In the genomic region with DNA sequence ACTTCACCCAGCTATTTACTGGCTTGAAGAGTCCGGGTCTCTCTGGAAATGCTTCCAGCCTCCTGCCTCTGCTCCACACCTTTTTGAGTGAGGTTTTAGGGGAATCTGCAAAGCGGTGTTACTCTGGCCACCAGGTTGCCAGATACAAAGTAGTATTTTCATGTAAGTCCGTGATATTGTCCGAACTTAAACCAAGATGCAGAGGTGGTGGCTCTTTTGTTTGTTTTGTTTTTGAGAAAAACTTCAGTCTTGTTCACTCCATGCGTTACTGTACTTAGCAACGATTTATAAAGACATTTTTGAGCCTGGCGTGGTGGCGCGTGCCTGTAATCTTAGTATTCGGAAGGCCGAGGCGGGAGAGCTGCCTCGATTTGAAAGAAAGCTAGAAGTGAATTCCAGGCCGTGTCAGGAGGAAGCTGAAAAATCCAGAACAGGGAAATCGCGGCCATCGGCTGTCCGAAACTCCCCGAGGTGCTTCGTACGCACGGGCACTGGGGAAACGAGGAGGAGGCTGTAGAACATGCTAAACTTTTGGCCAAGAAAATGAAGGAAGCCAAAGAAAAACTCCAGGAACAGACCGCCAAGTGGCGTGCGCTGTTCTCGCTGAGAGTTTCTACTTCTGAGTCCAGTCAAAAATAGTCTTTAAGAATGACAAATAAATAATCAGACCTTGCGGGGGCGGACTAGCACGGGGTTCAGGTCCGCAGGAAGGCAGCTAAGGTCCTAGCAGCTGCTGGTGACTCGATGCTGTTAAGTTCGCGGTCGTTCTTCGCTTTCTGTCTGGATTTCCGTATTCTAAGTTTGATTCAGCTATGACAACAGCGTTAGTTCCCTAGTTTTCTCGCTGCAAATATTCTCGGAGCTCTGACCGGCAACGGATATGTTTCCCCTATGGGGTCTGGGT, we compare ENCODE assay signal across 8 mouse cellular contexts. TPM values are rescaled to one million over a fixed set of nuclear protein-coding genes. Genes with fewer than 3 reads are reported as not detected.
DNase-seq lines count a peak whose midpoint lies in the region; ATAC-seq and TF ChIP-seq lines count a peak whose summit lies in the region.

No protein-coding gene starts in this region.

- peak overlapping the region; percentile 73 for H3K4me3 ChIP-seq in cerebellum, adult 2 months (replicated peaks; ENCODE audit: insufficient read depth, low read depth, low read length)
- peak overlapping the region; percentile 72 for H3K4me3 ChIP-seq in G1E (ENCODE audit: low read depth, low read length)
- H3K4me3 ChIP-seq in embryonic facial prominence, embryonic 13.5 days = peak overlapping the region; percentile 51
- peak overlapping the region; percentile 40 for H3K4me3 ChIP-seq in hindbrain, embryonic 12.5 days
- H3K4me3 ChIP-seq in liver, embryonic 14.5 days (ENCODE audit: insufficient read depth in 1 of 2, low read depth in 2 of 2, low read length in 2 of 2) = peak overlapping the region; percentile 62 to 68

- H3K4me1 ChIP-seq in cerebellum, adult 2 months (ENCODE audit: control insufficient read depth, insufficient read depth, low read length) = no peaks in the 10 kb centered on the region; the same call in 1 of the 2 replicates
- peaks cover 60% of the 10 kb centered on the region for H3K4me1 ChIP-seq in G1E (ENCODE audit: insufficient read depth, low read depth, low read length)
- peaks cover 23% of the 10 kb centered on the region for H3K4me1 ChIP-seq in embryonic facial prominence, embryonic 13.5 days
- H3K4me1 ChIP-seq in hindbrain, embryonic 12.5 days = peaks cover 8% of the 10 kb centered on the region
- H3K4me1 ChIP-seq in liver, embryonic 14.5 days (replicated peaks; ENCODE audit: control insufficient read depth in 2 of 2, insufficient read depth in 2 of 2, low read length in 1 of 2) = peaks cover 7 to 9% of the 10 kb centered on the region in 2 experiments

- no peaks in the 10 kb centered on the region for H3K36me3 ChIP-seq in G1E (replicated peaks)
- H3K36me3 ChIP-seq in embryonic facial prominence, embryonic 13.5 days = no peaks in the 10 kb centered on the region
- no peaks in the 10 kb centered on the region for H3K36me3 ChIP-seq in hindbrain, embryonic 12.5 days
- no peaks in the 10 kb centered on the region for H3K36me3 ChIP-seq in liver, embryonic 14.5 days (replicated peaks; ENCODE audit: control insufficient read depth, insufficient read depth, low read depth)

- no peak overlapping the region for H3K27ac ChIP-seq in cerebellum, adult 2 months (ENCODE audit: insufficient read depth, low read length)
- peak overlapping the region; percentile 56 for H3K27ac ChIP-seq in embryonic facial prominence, embryonic 13.5 days
- no peak overlapping the region for H3K27ac ChIP-seq in hindbrain, embryonic 12.5 days
- peak overlapping the region; percentile 53 for H3K27ac ChIP-seq in liver, embryonic 14.5 days

- peak; percentile 38 for ATAC-seq in G1E (ENCODE audit: extremely low read depth, insufficient number of reproducible peaks, low FRiP score, poor library complexity, severe bottlenecking)
- no peak for ATAC-seq in embryonic facial prominence, embryonic 13.5 days (ENCODE audit: insufficient number of reproducible peaks, insufficient read depth, low FRiP score, low TSS enrichment, low read depth)
- no peak for ATAC-seq in hindbrain, embryonic 12.5 days (ENCODE audit: low FRiP score)
- peak; percentile 59 for ATAC-seq in liver, embryonic 14.5 days (ENCODE audit: insufficient read depth)

- WGBS in cerebellum, adult 2 months = 5% methylated on average over 42 of the region's 42 CpGs
- WGBS in embryonic facial prominence, embryonic 13.5 days = 1% methylated on average over 42 of the region's 42 CpGs
- WGBS in hindbrain, embryonic 12.5 days = under 1% methylated on average over 42 of the region's 42 CpGs
- WGBS in liver, embryonic 14.5 days (ENCODE audit: insufficient replicate concordance) = under 1% methylated on average over 42 of the region's 42 CpGs

- peak; percentile 25 to 40 for DNase-seq in cerebellum, adult 2 months
- DNase-seq in cerebellum, adult 11-12 months = no peak
- peak; percentile 63 for DNase-seq in G1E (ENCODE audit: low spot score)
- peak in 1 of 3 experiments; percentile 28 for DNase-seq in liver, embryonic 14.5 days (ENCODE audit: low read depth in 3 of 3, low spot score in 3 of 3)
- peak; percentile 63 for DNase-seq in naive thymus-derived CD4-positive, alpha-beta T cell, adult 2 months (ENCODE audit: low read depth)
- DNase-seq in retina, embryonic 14.5 days (ENCODE audit: low spot score) = no peak

- no peak for TF ChIP-seq EP300 in liver, embryonic 14.5 days (IDR thresholded peaks at IDR 0.05; ENCODE audit: low read depth)

- peak overlapping the region; percentile 67 for H3K4me2 ChIP-seq in embryonic facial prominence, embryonic 13.5 days
- H3K4me2 ChIP-seq in hindbrain, embryonic 12.5 days (replicated peaks) = peak overlapping the region; percentile 58
- H3K4me2 ChIP-seq in liver, embryonic 14.5 days (ENCODE audit: low read depth) = peak overlapping the region; percentile 99

- TF ChIP-seq CTCF in cerebellum, adult 2 months (IDR thresholded peaks at IDR 0.05; ENCODE audit: borderline replicate concordance, insufficient read depth, low read depth, low read length) = no peak
- no peak for TF ChIP-seq CTCF in G1E (IDR thresholded peaks at IDR 0.05; ENCODE audit: low read depth, low read length)
- no peak for TF ChIP-seq CTCF in liver, embryonic 14.5 days (IDR thresholded peaks at IDR 0.05; ENCODE audit: low read depth)

- H3K27me3 ChIP-seq in cerebellum, adult 2 months (ENCODE audit: control insufficient read depth, insufficient read depth, low read length) = no peaks in the 10 kb centered on the region
- peaks cover 12% of the 10 kb centered on the region for H3K27me3 ChIP-seq in G1E (ENCODE audit: insufficient read depth, low read length)
- peaks cover 16% of the 10 kb centered on the region for H3K27me3 ChIP-seq in embryonic facial prominence, embryonic 13.5 days
- peaks cover 29% of the 10 kb centered on the region for H3K27me3 ChIP-seq in hindbrain, embryonic 12.5 days
- H3K27me3 ChIP-seq in liver, embryonic 14.5 days (ENCODE audit: control insufficient read depth, insufficient read depth, low read length) = peaks cover 6% of the 10 kb centered on the region

- no peaks in the 10 kb centered on the region for H3K9me3 ChIP-seq in G1E (replicated peaks)
- no peaks in the 10 kb centered on the region for H3K9me3 ChIP-seq in embryonic facial prominence, embryonic 13.5 days
- H3K9me3 ChIP-seq in hindbrain, embryonic 12.5 days (replicated peaks) = no peaks in the 10 kb centered on the region
- no peaks in the 10 kb centered on the region for H3K9me3 ChIP-seq in liver, embryonic 14.5 days (ENCODE audit: control insufficient read depth, low read length)

- TF ChIP-seq POLR2A in cerebellum, adult 2 months (IDR thresholded peaks at IDR 0.05; ENCODE audit: borderline replicate concordance, insufficient read depth, low read length) = no peak

- peak overlapping the region; percentile 71 for H3K9ac ChIP-seq in embryonic facial prominence, embryonic 13.5 days
- H3K9ac ChIP-seq in hindbrain, embryonic 12.5 days = peak overlapping the region; percentile 51
- peak overlapping the region; percentile 75 for H3K9ac ChIP-seq in liver, embryonic 14.5 days (replicated peaks)

RNA-seq across cellular contexts. Expression of a gene that starts 3.7 kb away (rescaled TPM):
- polyA plus RNA-seq in cerebellum, adult 2 months (2012; rRNA removed) = 5.9 and 6.7 TPM in 2 replicates
- total RNA-seq in G1E (2014; fragmentation: Nextera tagmentation) = 0.49 and 3.3 TPM in 2 replicates
- 0.76 and 0.93 TPM in 2 replicates for total RNA-seq in G1E (2017)
- 0.41 and 0.62 TPM in 2 replicates for polyA plus RNA-seq in G1E (2012)
- 6.5 and 7.3 TPM in 2 replicates for polyA plus RNA-seq in embryonic facial prominence, embryonic 13.5 days (2015; fragmentation: Nextera tagmentation; extraction: Ambion mirVana)
- polyA plus RNA-seq in hindbrain, embryonic 12.5 days (2016; fragmentation: Nextera tagmentation; extraction: Ambion mirVana) = 12.6 and 13.5 TPM in 2 replicates
- 0.18 and 0.24 TPM in 2 replicates for polyA plus RNA-seq in liver, embryonic 14.5 days (2012; rRNA removed)
- polyA plus RNA-seq in liver, embryonic 14.5 days (2014; fragmentation: Nextera tagmentation; extraction: Ambion mirVana) = 0.23 and 0.43 TPM in 2 replicates

RNA-seq across cellular contexts. Expression of a gene that starts 5.6 kb away (rescaled TPM):
- polyA plus RNA-seq in cerebellum, adult 2 months (2012; rRNA removed) = 7.6 and 8.5 TPM in 2 replicates
- total RNA-seq in G1E (2014; fragmentation: Nextera tagmentation) (4.7 and 8.1 TPM in 2 replicates), G1E (2017) (7.9 and 16.0 TPM in 2 replicates)
- polyA plus RNA-seq in G1E (2012) = 7.0 and 8.0 TPM in 2 replicates
- polyA plus RNA-seq in embryonic facial prominence, embryonic 13.5 days (2015; fragmentation: Nextera tagmentation; extraction: Ambion mirVana) = 7.7 and 8.7 TPM in 2 replicates
- polyA plus RNA-seq in hindbrain, embryonic 12.5 days (2016; fragmentation: Nextera tagmentation; extraction: Ambion mirVana) = 6.3 and 6.9 TPM in 2 replicates
- polyA plus RNA-seq in liver, embryonic 14.5 days (2012; rRNA removed) = 1.4 and 1.9 TPM in 2 replicates
- 0.62 and 0.67 TPM in 2 replicates for polyA plus RNA-seq in liver, embryonic 14.5 days (2014; fragmentation: Nextera tagmentation; extraction: Ambion mirVana)

RNA-seq across cellular contexts. Expression of a gene that starts 44.5 kb away (rescaled TPM):
- 59.6 and 65.7 TPM in 2 replicates for polyA plus RNA-seq in cerebellum, adult 2 months (2012; rRNA removed)
- total RNA-seq in G1E (2014; fragmentation: Nextera tagmentation) (78.8 and 82.8 TPM in 2 replicates), G1E (2017) (127 and 134 TPM in 2 replicates)
- polyA plus RNA-seq in G1E (2012) = 14.0 and 23.4 TPM in 2 replicates
- polyA plus RNA-seq in embryonic facial prominence, embryonic 13.5 days (2015; fragmentation: Nextera tagmentation; extraction: Ambion mirVana) = 66.9 and 74.3 TPM in 2 replicates
- 60.9 and 61.5 TPM in 2 replicates for polyA plus RNA-seq in hindbrain, embryonic 12.5 days (2016; fragmentation: Nextera tagmentation; extraction: Ambion mirVana)
- 31.0 and 42.9 TPM in 2 replicates for polyA plus RNA-seq in liver, embryonic 14.5 days (2012; rRNA removed)
- 65.1 and 68.2 TPM in 2 replicates for polyA plus RNA-seq in liver, embryonic 14.5 days (2014; fragmentation: Nextera tagmentation; extraction: Ambion mirVana)

RNA-seq across cellular contexts. Expression of a gene that starts 44.6 kb away (rescaled TPM):
- 20.2 and 20.7 TPM in 2 replicates for polyA plus RNA-seq in cerebellum, adult 2 months (2012; rRNA removed)
- total RNA-seq in G1E (2014; fragmentation: Nextera tagmentation) (9.2 and 13.9 TPM in 2 replicates), G1E (2017) (7.7 and 8.7 TPM in 2 replicates)
- 4.5 and 5.6 TPM in 2 replicates for polyA plus RNA-seq in G1E (2012)
- 5.0 and 5.4 TPM in 2 replicates for polyA plus RNA-seq in embryonic facial prominence, embryonic 13.5 days (2015; fragmentation: Nextera tagmentation; extraction: Ambion mirVana)
- polyA plus RNA-seq in hindbrain, embryonic 12.5 days (2016; fragmentation: Nextera tagmentation; extraction: Ambion mirVana) = 8.4 and 8.8 TPM in 2 replicates
- 2.0 and 2.3 TPM in 2 replicates for polyA plus RNA-seq in liver, embryonic 14.5 days (2012; rRNA removed)
- 1.1 and 1.5 TPM in 2 replicates for polyA plus RNA-seq in liver, embryonic 14.5 days (2014; fragmentation: Nextera tagmentation; extraction: Ambion mirVana)

Comparison
In these comparisons a context has a peak if more than half of its experiments do, and no peak if none do; other contexts are left out.
1. DNase-seq: peak in cerebellum, adult 2 months (2 of 2), G1E (single experiment) and naive thymus-derived CD4-positive, alpha-beta T cell, adult 2 months (single experiment); none in cerebellum, adult 11-12 months (single experiment) and retina, embryonic 14.5 days (single experiment).
2. H3K27ac ChIP-seq: peak in embryonic facial prominence, embryonic 13.5 days (single experiment) and liver, embryonic 14.5 days (single experiment); none in cerebellum, adult 2 months (single experiment) and hindbrain, embryonic 12.5 days (single experiment).
3. ATAC-seq: peak in G1E (single experiment) and liver, embryonic 14.5 days (single experiment); none in embryonic facial prominence, embryonic 13.5 days (single experiment) and hindbrain, embryonic 12.5 days (single experiment).
4. Peak in every context shown above with its lines, with median percentiles within 50 percentile points of each other: H3K4me3 ChIP-seq, H3K4me2 ChIP-seq and H3K9ac ChIP-seq.